Mouse (Mus musculus) spleen, postnatal 4 days (tissue): ENCODE data around the gene Xk.
"Not testable (repeated sequence)": the region's sequence is repeated elsewhere in the genome, so short reads cannot be mapped to it uniquely, and the experiment has no call there.

Experiments
- DNase-seq, 2 experiments: peaks; one replicate each; pipeline ENCODE4 v3.0.0; 2022; ENCODE audit warnings: low spot score in 2 of 2

Xk gene

GRCm38 (mm10) chrX:9316457-9316856 lies 43.9 kb downstream of the Xk start:
- not testable (repeated sequence) for DNase-seq

- DNase-seq = peak in 1 of 2 experiments; percentile 48
These were observed 55.4 kb downstream of the Xk start for GRCm38 (mm10) chrX:9327954-9328353.

- DNase-seq = peak; percentile 15 to 48
These were observed 59.9 kb downstream of the Xk start for GRCm38 (mm10) chrX:9332366-9332962.

GRCm38 (mm10) chrX:9333035-9333434 lies 60.5 kb downstream of the Xk start:
- DNase-seq = peak; percentile 49 to 89

- not testable (repeated sequence) for DNase-seq
These were observed 62.4 kb downstream of the Xk start for GRCm38 (mm10) chrX:9334996-9335395.

- not testable (repeated sequence) for DNase-seq
These were observed 77.8 kb downstream of the Xk start, which contains the start of gene H2al1k for GRCm38 (mm10) chrX:9350327-9350726. H2al1k (plus strand) TSS chrX:9350627.
